Mouse (Mus musculus) G1E (cell line): ENCODE measurements at regions not wholly inside any gene's neighbourhood (a gene's known extent, or its start where the extent isn't known, plus 50 kb on each side); places are given as distances from the start of the nearest gene placed in this dataset.

ENCODE experiments used
- ATAC-seq: 2 replicates; pipeline ENCODE4 v1.8.0; 2016; ENCODE audit warnings: mild to moderate bottlenecking; ENCODE audit not compliant: insufficient number of reproducible peaks, poor library complexity, low FRiP score, severe bottlenecking; ENCODE audit errors: extremely low read depth
- DNase-seq: peaks from one replicate; pipeline ENCODE4 v3.0.0; 2012; ENCODE audit warnings: low spot score
- H3K27me3 ChIP-seq: 2 replicates; pipeline ENCODE4 v1.6.1; 2012; ENCODE audit warnings: mild to moderate bottlenecking, low read length, inconsistent platforms; ENCODE audit not compliant: insufficient read depth
- H3K36me3 ChIP-seq: replicated peaks from 2 replicates; pipeline ENCODE3; 2012; ENCODE audit warnings: mild to moderate bottlenecking, inconsistent platforms
- H3K4me1 ChIP-seq: 2 replicates; pipeline ENCODE4 v1.6.1; 2012; ENCODE audit warnings: low read depth, low read length, inconsistent platforms, mixed read lengths; ENCODE audit not compliant: insufficient read depth
- H3K4me3 ChIP-seq: 2 replicates; pipeline ENCODE4 v1.5.1; 2012; ENCODE audit warnings: low read depth, mild to moderate bottlenecking, inconsistent platforms, low read length, moderate library complexity, mixed read lengths
- H3K9me3 ChIP-seq: replicated peaks from 2 replicates; pipeline ENCODE4 v1.6.1; 2012; ENCODE audit warnings: inconsistent platforms
- CTCF ChIP-seq: IDR thresholded peaks from 2 replicates; pipeline ENCODE4 v1.5.1; 2012; ENCODE audit warnings: low read depth, low read length, inconsistent platforms, mixed read lengths
- GATA1 ChIP-seq: IDR thresholded peaks from 2 replicates; pipeline ENCODE4 v1.6.1; 2012; ENCODE audit warnings: borderline replicate concordance, low read length, inconsistent platforms, mixed read lengths
- GATA2 ChIP-seq: IDR thresholded peaks from 2 replicates; pipeline ENCODE4 v1.6.1; 2012; ENCODE audit warnings: low read depth, low read length, inconsistent platforms, borderline replicate concordance
- POLR2AphosphoS5 ChIP-seq: IDR thresholded peaks from 2 replicates; pipeline ENCODE4 v1.6.1; 2012; ENCODE audit warnings: low read depth, low read length, inconsistent platforms; ENCODE audit not compliant: insufficient replicate concordance
- TAL1 ChIP-seq: conservative IDR thresholded peaks from 2 replicates; pipeline ENCODE4 v1.6.1; 2012; ENCODE audit warnings: low read depth, low read length, inconsistent platforms, mixed read lengths

GRCm38 (mm10) chr1:186399762-186400161 is 282.7 kb upstream of the Lyplal1 start:
- Histone ChIP-seq H3K36me3 (no peaks in the 10 kb centered on the region), H3K4me1 (no peaks in the 10 kb centered on the region), H3K4me3 (no peak overlapping the region), H3K27me3 (no peaks in the 10 kb centered on the region), H3K9me3 (peaks cover 31% of the 10 kb centered on the region)
- ATAC-seq, result no peak
- TF ChIP-seq POLR2AphosphoS5 (no peak), TAL1 (no peak), GATA2 (no peak), GATA1 (no peak), CTCF (no peak)
- no peak for DNase-seq

GRCm38 (mm10) chr1:186393005-186393404 is 275.9 kb upstream of the Lyplal1 start:
- no peaks in the 10 kb centered on the region for H3K36me3 ChIP-seq
- TF ChIP-seq GATA2 (no peak), GATA1 (no peak), POLR2AphosphoS5 (no peak), TAL1 (no peak), CTCF (no peak)
- H3K4me3 ChIP-seq, result no peak overlapping the region
- ATAC-seq (no peak), DNase-seq (no peak)
- H3K4me1 ChIP-seq, result no peaks in the 10 kb centered on the region
- H3K27me3 ChIP-seq, result no peaks in the 10 kb centered on the region
- peaks cover 14% of the 10 kb centered on the region for H3K9me3 ChIP-seq

DNA sequence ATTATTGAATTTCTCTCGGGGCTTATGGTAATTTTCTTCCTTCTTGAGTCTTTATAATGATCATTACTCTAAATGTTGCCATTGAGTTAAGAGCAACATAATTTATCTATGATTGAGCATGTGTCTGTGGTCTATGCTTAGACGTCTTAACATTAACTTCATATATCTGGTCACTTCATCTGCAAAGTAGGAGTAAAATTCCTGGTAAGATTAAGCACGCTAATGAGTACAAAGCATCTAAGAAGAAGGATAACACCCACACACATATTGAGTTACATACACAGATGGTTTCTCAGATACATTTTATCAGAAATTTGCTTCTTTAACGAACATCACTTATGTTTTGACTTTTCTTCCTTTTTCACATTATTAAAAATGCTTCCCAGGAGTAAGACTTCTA is 267.3 kb upstream of the Lyplal1 start:
- ATAC-seq (peak; percentile 87), DNase-seq (no peak)
- H3K9me3 ChIP-seq, result peaks cover 9% of the 10 kb centered on the region; the same call in 1 of the 2 replicates
- peaks cover 6% of the 10 kb centered on the region; the same call in 1 of the 2 replicates for H3K4me1 ChIP-seq
- no peak overlapping the region for H3K4me3 ChIP-seq
- no peaks in the 10 kb centered on the region for H3K27me3 ChIP-seq
- TF ChIP-seq CTCF (no peak), TAL1 (peak; percentile 23; the same call in 1 of the 2 replicates)
- H3K36me3 ChIP-seq, result no peaks in the 10 kb centered on the region

DNA sequence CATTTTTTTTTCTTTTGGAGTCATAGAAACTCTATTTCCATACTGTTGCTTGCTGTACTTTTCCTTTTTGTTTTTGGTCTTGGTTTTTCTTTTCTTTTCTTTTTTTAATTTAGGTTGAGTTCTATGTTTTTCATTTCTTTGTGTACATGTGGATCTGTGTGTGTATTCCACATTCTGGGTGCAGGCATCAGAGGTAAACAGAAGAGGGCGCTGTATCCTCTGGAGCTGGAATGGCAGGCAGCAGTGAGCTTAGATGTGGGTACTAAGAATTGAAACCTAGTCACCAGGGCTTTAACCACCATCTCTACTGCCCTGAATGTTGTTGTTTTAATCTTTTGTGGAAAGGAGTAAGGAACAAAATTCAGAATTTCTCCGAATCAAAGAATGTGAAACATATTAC is 266.3 kb upstream of the Lyplal1 start:
- H3K4me3 ChIP-seq, result no peak overlapping the region

DNA sequence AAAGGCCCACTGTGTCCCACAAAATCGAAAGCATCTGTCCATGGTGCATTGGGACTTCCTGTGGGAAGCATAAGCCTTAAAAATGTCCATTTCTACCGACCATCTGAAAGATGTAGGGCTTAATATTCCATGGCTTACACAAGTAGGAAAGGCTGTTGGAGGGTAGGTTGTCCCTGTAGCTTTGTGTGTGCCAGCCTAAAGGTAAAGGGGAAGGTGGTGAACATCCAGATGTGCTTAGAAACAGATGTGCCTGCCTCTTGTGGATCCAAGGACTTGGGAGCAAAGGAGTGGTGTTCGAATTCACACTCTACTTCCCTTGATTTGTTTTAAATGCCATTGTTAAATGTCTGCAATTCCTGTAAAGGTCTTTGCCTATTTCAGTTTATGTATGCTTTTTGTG is 265.9 kb upstream of the Lyplal1 start:
- no peaks in the 10 kb centered on the region for H3K36me3 ChIP-seq
- TF ChIP-seq TAL1 (no peak), GATA1 (no peak), POLR2AphosphoS5 (no peak), CTCF (no peak), GATA2 (no peak)
- H3K4me3 ChIP-seq, result no peak overlapping the region
- H3K4me1 ChIP-seq, result peaks cover 6% of the 10 kb centered on the region; the same call in 1 of the 2 replicates
- H3K27me3 ChIP-seq, result no peaks in the 10 kb centered on the region
- ATAC-seq (no peak), DNase-seq (no peak)
- H3K9me3 ChIP-seq, result peaks cover 11% of the 10 kb centered on the region

More for the DNA sequence above, 266.3 kb upstream of the Lyplal1 start:
- Histone ChIP-seq H3K4me1 (peaks cover 6% of the 10 kb centered on the region; the same call in 1 of the 2 replicates), H3K27me3 (no peaks in the 10 kb centered on the region), H3K9me3 (peaks cover 11% of the 10 kb centered on the region), H3K36me3 (no peaks in the 10 kb centered on the region)
- DNase-seq (no peak), ATAC-seq (no peak)
- TF ChIP-seq GATA1, result no peak
- no peak for TF ChIP-seq TAL1
- no peak for TF ChIP-seq POLR2AphosphoS5
- TF ChIP-seq GATA2, result no peak
- TF ChIP-seq CTCF, result no peak

GRCm38 (mm10) chr1:186379938-186380847 is 263.1 kb upstream of the Lyplal1 start:
- TF ChIP-seq CTCF (no peak), TAL1 (no peak), POLR2AphosphoS5 (no peak), GATA2 (no peak), GATA1 (no peak)
- ATAC-seq (no peak), DNase-seq (no peak)
- Histone ChIP-seq H3K4me1 (peaks cover 4% of the 10 kb centered on the region; the same call in 1 of the 2 replicates), H3K27me3 (no peaks in the 10 kb centered on the region), H3K9me3 (peaks cover 13% of the 10 kb centered on the region), H3K36me3 (no peaks in the 10 kb centered on the region), H3K4me3 (no peak overlapping the region)
